18 mouse cellular contexts compared by ENCODE assay signal in the genomic region with DNA sequence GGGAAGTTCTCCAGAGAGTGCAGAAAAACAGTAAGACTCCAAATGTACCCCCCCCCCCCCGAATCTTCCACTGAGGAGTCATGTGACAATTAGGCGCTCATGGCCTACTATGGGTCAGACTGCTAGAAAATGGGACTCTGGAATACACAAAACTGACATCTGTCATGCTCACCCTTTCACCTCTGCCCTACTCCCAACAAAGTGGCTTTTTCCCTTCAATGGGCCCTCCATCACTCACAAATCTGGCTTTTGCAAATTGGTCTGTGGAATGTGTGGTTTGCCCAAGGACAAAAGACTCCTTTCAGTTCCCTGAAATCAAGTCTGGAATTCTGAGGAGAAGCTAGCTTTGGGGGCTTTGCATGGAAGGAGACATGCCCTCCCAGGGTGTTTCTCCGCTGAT.
DNase-seq lines count a peak whose midpoint lies in the region; ATAC-seq lines count a peak whose summit lies in the region.
"Had no signal": no experiment of that assay in that cellular context is flagged by ENCODE, and none has a peak within 500 bp of the region (broad histone marks: within the 10 kb centered on the region; RNA-seq: fewer than 3 reads in every experiment).

No protein-coding gene starts in this region.

- peak; percentile 19 for DNase-seq in neural tube, embryonic 11.5 days (ENCODE audit: low spot score)
- DNase-seq in embryonic facial prominence, embryonic 10.5 days (ENCODE audit: low spot score) = peak; percentile 39
- no peak for DNase-seq in right cerebral cortex, postnatal 36 days (ENCODE audit: low spot score in 2 of 2)
- DNase-seq: cerebellum, adult 8-10 months; gastrocnemius, postnatal 14 days; left cerebral cortex, postnatal 4 days; lung, adult 18-20 months; right cerebral cortex, postnatal 4 days; thymus, postnatal 36 days had no signal

- peak overlapping the region; percentile 11; the same call in 1 of the 2 replicates for H3K27ac ChIP-seq in neural tube, embryonic 11.5 days (ENCODE audit: low read depth, low read length)
- H3K27ac ChIP-seq in neural tube, embryonic 15.5 days (replicated peaks) = no peak overlapping the region
- H3K27ac ChIP-seq in embryonic facial prominence, embryonic 10.5 days (replicated peaks) = peak overlapping the region; percentile 69
- 0 out of 2 replicates have a peak overlapping the region, but pooled peaks have one; percentile 18 for H3K27ac ChIP-seq in hindbrain, embryonic 15.5 days (replicated peaks)
- no peak overlapping the region for H3K27ac ChIP-seq in intestine, embryonic 16.5 days (ENCODE audit: low read length)
- H3K27ac ChIP-seq: intestine, embryonic 15.5 days had no signal

- H3K4me1 ChIP-seq in neural tube, embryonic 11.5 days (ENCODE audit: control insufficient read depth, insufficient read depth, low read length) = peaks cover 17% of the 10 kb centered on the region
- H3K4me1 ChIP-seq in neural tube, embryonic 15.5 days = peaks cover 4% of the 10 kb centered on the region; the same call in 1 of the 2 replicates
- H3K4me1 ChIP-seq in embryonic facial prominence, embryonic 10.5 days = peaks cover 48% of the 10 kb centered on the region
- H3K4me1 ChIP-seq in hindbrain, embryonic 15.5 days (replicated peaks) = peaks cover 17% of the 10 kb centered on the region; the same call in 1 of the 2 replicates
- 0 out of 2 replicates have a peak, but pooled peaks cover 2% of the 10 kb centered on the region for H3K4me1 ChIP-seq in intestine, embryonic 16.5 days (ENCODE audit: control insufficient read depth, insufficient read depth, low read length)

- H3K9me3 ChIP-seq in neural tube, embryonic 11.5 days (ENCODE audit: control insufficient read depth, low read length) = no peaks in the 10 kb centered on the region
- no peaks in the 10 kb centered on the region for H3K9me3 ChIP-seq in neural tube, embryonic 15.5 days (replicated peaks)
- H3K9me3 ChIP-seq in embryonic facial prominence, embryonic 10.5 days = no peaks in the 10 kb centered on the region
- no peaks in the 10 kb centered on the region for H3K9me3 ChIP-seq in hindbrain, embryonic 15.5 days
- no peaks in the 10 kb centered on the region for H3K9me3 ChIP-seq in intestine, embryonic 16.5 days (ENCODE audit: control insufficient read depth, low read length)
- H3K9me3 ChIP-seq: heart, embryonic 12.5 days; intestine, embryonic 15.5 days; megakaryocyte, embryonic 14.5 days had no signal

- H3K4me3 ChIP-seq in neural tube, embryonic 11.5 days (ENCODE audit: low read depth, low read length) = no peak overlapping the region
- no peak overlapping the region for H3K4me3 ChIP-seq in neural tube, embryonic 15.5 days (replicated peaks)
- no peak overlapping the region for H3K4me3 ChIP-seq in embryonic facial prominence, embryonic 10.5 days
- no peak overlapping the region for H3K4me3 ChIP-seq in hindbrain, embryonic 15.5 days
- H3K4me3 ChIP-seq in intestine, embryonic 16.5 days (ENCODE audit: low read length) = no peak overlapping the region
- H3K4me3 ChIP-seq: erythroblast, embryonic 14.5 days; heart, embryonic 12.5 days; intestine, embryonic 15.5 days; megakaryocyte, embryonic 14.5 days had no signal

- no peak overlapping the region for H3K9ac ChIP-seq in neural tube, embryonic 11.5 days (ENCODE audit: low read length)
- no peak overlapping the region for H3K9ac ChIP-seq in neural tube, embryonic 15.5 days (replicated peaks)
- no peak overlapping the region for H3K9ac ChIP-seq in hindbrain, embryonic 15.5 days
- no peak overlapping the region for H3K9ac ChIP-seq in intestine, embryonic 16.5 days (ENCODE audit: low read depth, low read length)
- H3K9ac ChIP-seq: heart, embryonic 12.5 days; intestine, embryonic 15.5 days had no signal

- no peak overlapping the region for H3K4me2 ChIP-seq in neural tube, embryonic 11.5 days (ENCODE audit: low read depth)
- H3K4me2 ChIP-seq in neural tube, embryonic 15.5 days = no peak overlapping the region
- H3K4me2 ChIP-seq in hindbrain, embryonic 15.5 days = no peak overlapping the region
- H3K4me2 ChIP-seq in intestine, embryonic 16.5 days (ENCODE audit: low read depth, low read length) = no peak overlapping the region
- H3K4me2 ChIP-seq: heart, embryonic 12.5 days; intestine, embryonic 15.5 days had no signal

- no peak for ATAC-seq in neural tube, embryonic 11.5 days (ENCODE audit: insufficient read depth, low FRiP score, low TSS enrichment)
- ATAC-seq in neural tube, embryonic 15.5 days (ENCODE audit: low FRiP score) = no peak
- no peak for ATAC-seq in hindbrain, embryonic 15.5 days (ENCODE audit: low FRiP score, low read depth)
- ATAC-seq in erythroid progenitor cell, adult 5-6 weeks (replicated peaks; ENCODE audit: low FRiP score, poor library complexity, severe bottlenecking) = no peak
- no peak for ATAC-seq in intestine, embryonic 16.5 days
- ATAC-seq: activated CD4-positive, CD25-positive, alpha-beta regulatory T cell, adult 4 months; intestine, embryonic 15.5 days had no signal

- no peaks in the 10 kb centered on the region for H3K27me3 ChIP-seq in neural tube, embryonic 11.5 days (ENCODE audit: control insufficient read depth, insufficient read depth, low read length)
- no peaks in the 10 kb centered on the region for H3K27me3 ChIP-seq in neural tube, embryonic 15.5 days (replicated peaks)
- no peaks in the 10 kb centered on the region for H3K27me3 ChIP-seq in embryonic facial prominence, embryonic 10.5 days (replicated peaks; ENCODE audit: low read depth, poor library complexity, severe bottlenecking)
- H3K27me3 ChIP-seq in hindbrain, embryonic 15.5 days = no peaks in the 10 kb centered on the region
- no peaks in the 10 kb centered on the region for H3K27me3 ChIP-seq in intestine, embryonic 16.5 days (replicated peaks; ENCODE audit: control insufficient read depth, insufficient read depth, low read length)
- H3K27me3 ChIP-seq: heart, embryonic 12.5 days; intestine, embryonic 15.5 days had no signal

- 50% methylated on average over 3 of the region's 3 CpGs for WGBS in neural tube, embryonic 11.5 days
- 60% methylated on average over 3 of the region's 3 CpGs for WGBS in neural tube, embryonic 15.5 days
- WGBS in embryonic facial prominence, embryonic 10.5 days = 25% methylated on average over 3 of the region's 3 CpGs
- 48% methylated on average over 3 of the region's 3 CpGs for WGBS in hindbrain, embryonic 15.5 days
- 78% methylated on average over 3 of the region's 3 CpGs for WGBS in intestine, embryonic 16.5 days

- H3K36me3 ChIP-seq in neural tube, embryonic 11.5 days (ENCODE audit: control insufficient read depth, insufficient read depth, low read length) = no peaks in the 10 kb centered on the region
- no peaks in the 10 kb centered on the region for H3K36me3 ChIP-seq in neural tube, embryonic 15.5 days
- no peaks in the 10 kb centered on the region for H3K36me3 ChIP-seq in embryonic facial prominence, embryonic 10.5 days (replicated peaks)
- no peaks in the 10 kb centered on the region for H3K36me3 ChIP-seq in hindbrain, embryonic 15.5 days
- no peaks in the 10 kb centered on the region for H3K36me3 ChIP-seq in intestine, embryonic 16.5 days (ENCODE audit: control insufficient read depth, insufficient read depth, low read length)
- H3K36me3 ChIP-seq: heart, embryonic 12.5 days; intestine, embryonic 15.5 days had no signal

Comparison
In these comparisons a context has a peak if more than half of its experiments do, and no peak if none do; other contexts are left out.
1. H3K27ac ChIP-seq: peak in neural tube, embryonic 11.5 days (single experiment), embryonic facial prominence, embryonic 10.5 days (single experiment) and hindbrain, embryonic 15.5 days (single experiment); none in neural tube, embryonic 15.5 days (single experiment) and intestine, embryonic 16.5 days (single experiment).
2. DNase-seq: peak in neural tube, embryonic 11.5 days (single experiment) and embryonic facial prominence, embryonic 10.5 days (single experiment); none in right cerebral cortex, postnatal 36 days (0 of 2).